Mouse (Mus musculus) frontal cortex, postnatal 10 days (tissue): ENCODE data around the gene Zfand2b.

Experiments used
- DNase-seq, 2 experiments: peaks; one replicate each; pipeline ENCODE4 v3.0.0; 2022; ENCODE audit warnings: low spot score in 2 of 2, mixed read lengths in 1 of 2

Zfand2b gene

DNA sequence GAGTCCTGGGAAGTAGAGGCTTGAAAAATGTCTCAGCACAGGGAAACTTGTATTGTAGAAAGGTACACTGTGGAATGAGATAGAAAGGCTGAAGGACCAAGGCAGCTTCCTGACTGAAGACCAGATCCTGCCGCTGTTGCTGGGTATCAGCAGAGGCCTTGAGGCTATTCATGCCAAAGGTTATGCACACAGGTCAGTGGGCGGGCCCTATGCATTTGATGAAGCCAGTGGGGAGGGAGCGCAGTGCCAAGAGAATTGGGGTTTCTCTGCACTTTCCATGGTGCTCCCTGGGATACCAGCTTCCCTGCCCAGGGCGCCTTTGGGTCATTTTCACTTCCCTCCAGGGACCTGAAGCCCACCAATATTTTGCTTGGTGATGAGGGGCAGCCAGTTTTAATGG, 44.1 kb downstream of the Zfand2b start:
- DNase-seq = no peak

DNA sequence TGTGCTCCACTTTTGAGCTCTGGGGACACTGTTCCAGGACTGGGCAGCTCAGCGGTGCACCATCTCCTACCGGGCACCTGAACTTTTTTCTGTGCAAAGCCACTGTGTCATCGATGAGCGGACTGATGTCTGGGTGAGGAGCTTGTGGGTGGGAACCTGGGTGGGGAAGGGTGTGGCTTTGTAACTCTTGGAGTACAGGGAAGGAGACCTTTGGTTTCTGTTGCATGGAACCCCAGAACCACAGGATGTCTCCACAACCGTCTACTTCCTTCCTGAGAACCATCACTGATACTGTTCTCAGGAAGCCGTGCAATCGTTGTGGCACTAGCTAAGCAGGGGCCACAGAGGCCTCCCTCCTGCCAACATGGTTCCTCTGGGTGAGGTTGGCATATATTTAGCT, 44.6 kb downstream of the Zfand2b start:
- DNase-seq = no peak

DNA sequence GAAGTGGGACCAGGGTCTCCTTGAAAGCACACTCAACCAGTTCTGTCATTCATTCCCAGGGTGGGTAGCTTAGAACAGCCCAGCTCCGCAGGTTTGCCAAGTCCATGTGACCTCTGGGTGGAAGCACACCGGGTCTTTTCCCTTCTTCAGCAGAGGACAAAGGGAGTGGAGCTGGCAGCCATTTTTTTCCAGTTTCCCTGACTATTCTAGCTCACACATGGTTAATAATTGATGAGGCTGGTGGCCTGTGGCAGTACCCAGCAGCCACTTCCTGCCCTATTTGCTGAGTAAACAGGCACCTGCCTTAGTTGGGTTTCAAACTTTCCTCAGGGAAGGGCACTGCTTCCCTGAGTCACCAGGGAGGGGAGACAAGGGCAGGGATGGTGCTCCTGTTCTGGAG, 46.0 kb downstream of the Zfand2b start:
- no peak for DNase-seq

DNA sequence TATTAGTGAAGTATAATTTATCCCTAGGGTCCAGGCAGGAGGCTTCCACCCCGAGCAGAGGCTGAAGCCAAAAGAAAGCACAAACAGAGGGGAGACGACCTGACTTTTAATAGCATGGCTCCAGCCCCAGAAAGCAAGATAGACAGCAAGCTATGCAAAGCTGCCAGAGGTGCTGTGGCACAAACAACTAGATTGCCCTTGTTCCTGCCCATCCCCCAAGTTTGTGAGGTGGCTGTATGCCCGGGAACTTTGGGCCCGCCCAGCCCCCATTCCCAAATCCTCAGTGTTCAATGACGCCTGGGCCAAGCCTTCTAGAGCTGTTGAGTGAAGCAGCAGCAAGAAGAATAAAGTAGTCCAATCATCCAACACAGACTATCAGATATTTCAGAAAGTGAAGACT, 46.4 kb downstream of the Zfand2b start:
- peak; percentile 67 to 72 for DNase-seq

DNA sequence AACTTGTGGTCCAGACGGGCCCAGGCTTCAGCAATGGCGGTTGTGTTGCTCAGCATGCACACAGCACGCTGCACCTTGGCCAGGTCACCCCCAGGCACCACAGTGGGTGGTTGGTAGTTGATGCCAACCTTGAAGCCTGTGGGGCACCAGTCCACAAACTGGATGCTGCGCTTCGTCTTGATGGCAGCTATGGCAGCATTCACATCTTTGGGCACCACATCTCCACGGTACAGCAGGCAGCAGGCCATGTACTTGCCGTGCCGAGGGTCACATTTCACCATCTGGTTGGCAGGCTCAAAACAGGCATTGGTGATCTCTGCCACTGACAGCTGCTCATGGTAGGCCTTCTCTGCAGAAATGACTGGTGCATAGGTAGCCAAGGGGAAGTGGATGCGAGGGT, 47.3 kb downstream of the Zfand2b start:
- no peak for DNase-seq

DNA sequence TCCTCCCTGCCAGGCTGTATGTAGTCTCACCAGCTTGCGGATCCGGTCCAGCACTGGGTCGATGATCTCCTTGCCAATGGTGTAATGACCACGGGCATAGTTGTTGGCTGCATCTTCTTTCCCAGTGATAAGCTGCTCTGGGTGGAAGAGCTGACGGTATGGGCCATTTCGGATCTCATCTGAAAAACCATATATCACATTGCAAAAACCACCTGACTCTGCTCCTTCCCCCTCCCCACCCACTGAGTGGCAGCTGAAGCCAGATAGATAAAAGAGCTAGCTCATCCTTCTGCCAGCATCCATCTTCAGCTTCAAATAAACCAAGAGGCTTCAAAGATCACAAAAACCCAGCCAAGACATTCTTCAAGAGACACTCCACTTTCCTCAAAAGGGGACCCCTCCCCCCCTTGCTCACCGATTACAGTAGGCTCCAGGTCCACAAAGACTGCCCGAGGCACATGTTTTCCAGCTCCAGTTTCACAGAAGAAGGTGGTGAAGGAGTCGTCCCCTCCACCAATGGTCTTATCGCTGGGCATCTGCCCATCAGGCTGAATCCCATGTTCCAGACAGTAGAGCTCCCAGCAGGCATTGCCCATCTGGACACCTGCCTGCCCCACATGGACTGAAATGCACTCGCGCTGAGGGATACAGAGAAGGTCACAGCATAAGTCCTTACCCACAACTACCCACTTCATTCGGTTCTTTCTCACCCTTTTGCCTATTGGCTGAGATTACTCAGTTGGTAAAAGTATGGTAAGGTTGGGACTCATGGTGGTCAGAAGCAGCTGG, 48.5 kb downstream of the Zfand2b start:
- DNase-seq = no peak

DNA sequence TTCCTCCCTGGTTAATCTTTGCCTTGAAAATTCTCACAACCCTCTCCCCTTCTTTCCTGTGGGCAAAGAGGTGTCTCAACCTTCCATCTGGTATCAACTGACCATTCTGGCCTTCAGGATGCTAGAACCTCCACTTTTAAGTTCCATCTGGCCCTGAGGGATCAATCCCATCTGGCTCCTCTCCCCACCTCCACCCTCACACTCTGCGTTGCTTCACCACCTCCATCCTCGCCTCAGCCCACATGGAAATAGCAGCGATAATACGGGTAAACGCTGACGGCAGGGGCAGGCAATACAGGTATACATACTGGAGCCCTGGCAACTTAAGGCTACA, 49.4 kb downstream of the Zfand2b start:
- DNase-seq = no peak

DNA sequence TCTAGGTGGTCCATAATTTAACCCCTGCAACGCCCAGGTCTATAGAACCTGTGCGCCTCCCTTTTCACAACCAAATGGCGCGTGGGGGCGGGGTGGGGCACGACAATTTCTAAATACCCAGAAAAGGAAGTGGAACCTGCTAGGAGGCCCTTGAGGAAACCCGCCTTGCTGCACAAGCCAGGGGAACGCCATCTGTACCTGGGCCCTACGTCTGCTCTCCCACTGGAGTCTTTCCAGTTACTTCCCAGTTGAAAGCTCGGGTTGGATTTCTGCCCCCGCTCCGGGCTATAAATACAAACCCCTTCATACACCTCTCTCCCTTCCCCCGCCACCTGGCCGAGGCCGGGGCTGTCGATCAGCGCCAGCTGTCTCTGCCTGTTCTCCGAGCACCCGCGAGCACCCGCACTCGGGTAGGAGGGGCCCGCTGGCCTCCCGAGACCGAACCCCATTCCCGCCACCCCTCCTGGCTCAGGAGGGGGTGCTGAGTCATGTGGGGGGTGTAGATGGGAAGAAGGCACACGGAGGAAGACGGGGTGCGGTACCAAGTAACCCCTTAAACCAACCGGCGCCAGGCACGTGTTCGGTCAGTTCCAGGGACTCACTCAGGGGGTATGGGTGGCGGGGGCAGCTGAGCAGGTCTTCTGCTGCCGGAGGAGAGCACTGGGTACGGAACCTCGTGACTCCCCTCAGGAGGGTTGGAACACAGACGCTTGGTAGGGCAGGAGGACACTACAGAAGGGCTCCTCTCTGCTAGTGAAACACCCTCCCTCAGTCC, 50.0 kb downstream of the Zfand2b start:
- DNase-seq = peak; percentile 40 to 66

DNA sequence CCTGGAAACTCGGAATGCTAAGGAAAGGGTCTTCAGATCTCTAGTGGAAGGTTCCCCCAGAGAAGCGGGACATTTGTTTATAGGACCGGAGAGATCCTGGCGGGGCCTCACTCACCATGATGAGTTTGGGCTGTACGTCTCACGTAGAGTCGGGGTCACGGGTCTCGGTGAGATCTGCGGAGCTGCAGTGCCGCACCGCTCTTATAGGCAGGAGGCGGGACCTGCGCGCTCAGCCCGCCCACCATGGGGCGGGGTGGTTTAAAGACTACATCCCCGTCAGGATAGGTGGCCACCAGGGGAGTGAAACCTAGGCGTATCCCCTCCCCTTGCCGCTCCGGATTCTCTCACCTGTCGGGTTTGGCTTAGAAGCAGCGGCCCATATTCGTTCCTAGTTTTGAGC, 50.6 kb downstream of the Zfand2b start:
- peak; percentile 85 to 87 for DNase-seq

DNA sequence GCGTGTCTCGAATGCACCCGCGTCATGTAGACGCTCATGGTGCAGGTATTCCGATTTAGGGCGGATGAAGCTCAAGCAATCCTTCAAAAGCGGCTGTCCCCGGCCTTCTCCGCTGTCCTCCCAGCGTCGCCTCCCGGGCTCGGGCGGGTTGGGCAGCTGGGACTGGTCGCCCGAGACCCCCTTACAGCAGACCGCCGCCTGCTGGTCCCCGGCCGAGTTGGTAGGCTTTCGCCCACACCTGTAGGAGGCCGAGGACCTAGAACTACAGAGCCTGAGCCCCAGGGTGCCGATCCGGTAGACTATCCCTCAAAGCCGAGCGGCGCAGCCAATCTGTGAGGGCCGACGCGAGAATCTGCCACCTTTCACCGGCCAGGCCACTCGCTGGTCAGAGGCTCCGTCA, 51.1 kb downstream of the Zfand2b start, which contains the start of gene Tuba4a:
Gene Tuba4a (minus strand): TSS at position 335 of the 400 bp plus-strand sequence.
- no peak for DNase-seq
